Mouse (Mus musculus): ENCODE measurements around the gene Il1rn. TPM values are rescaled to one million over a fixed set of nuclear protein-coding genes. Genes with fewer than 3 reads are reported as not detected.

The Il1rn gene
- total RNA-seq, 2 experiments from 2014 or later: not detected

DNA sequence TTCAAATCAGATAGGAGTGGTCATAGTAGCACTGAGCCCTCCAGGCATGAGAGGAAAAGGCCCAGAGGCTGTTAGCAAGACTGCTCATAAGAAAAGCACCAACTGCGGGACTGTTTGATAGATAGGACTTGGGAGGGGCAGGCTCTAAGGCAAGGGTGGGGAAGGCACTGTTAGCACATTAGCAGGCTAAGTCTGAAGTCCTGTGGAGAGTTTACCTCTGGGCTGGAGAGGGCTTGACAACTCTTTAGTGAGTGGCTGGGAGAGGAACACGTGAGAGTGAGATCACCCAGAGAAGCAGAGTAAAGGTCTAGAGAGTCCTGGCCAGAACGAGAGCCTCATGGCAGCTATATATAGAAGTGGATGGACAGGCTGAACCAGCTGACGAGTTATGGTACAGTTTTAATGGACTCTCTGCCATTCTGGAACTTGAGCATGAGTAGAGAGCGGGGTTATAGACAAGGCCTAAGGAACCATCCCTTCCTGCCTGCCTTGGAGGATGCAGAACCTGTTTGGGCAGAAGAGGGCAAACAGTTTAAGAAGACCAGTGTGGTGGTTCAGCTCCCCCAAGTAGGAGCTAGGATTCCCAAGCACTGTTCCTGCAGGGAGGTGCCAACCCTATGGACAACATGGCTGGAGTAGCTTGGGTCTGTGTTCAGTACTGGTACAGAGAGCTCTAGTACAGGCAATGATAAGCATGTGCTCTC lies 42.2 kb downstream of the Il1rn start:
- no peak for DNase-seq (ENCODE audit: low spot score in 2 of 2)

DNA sequence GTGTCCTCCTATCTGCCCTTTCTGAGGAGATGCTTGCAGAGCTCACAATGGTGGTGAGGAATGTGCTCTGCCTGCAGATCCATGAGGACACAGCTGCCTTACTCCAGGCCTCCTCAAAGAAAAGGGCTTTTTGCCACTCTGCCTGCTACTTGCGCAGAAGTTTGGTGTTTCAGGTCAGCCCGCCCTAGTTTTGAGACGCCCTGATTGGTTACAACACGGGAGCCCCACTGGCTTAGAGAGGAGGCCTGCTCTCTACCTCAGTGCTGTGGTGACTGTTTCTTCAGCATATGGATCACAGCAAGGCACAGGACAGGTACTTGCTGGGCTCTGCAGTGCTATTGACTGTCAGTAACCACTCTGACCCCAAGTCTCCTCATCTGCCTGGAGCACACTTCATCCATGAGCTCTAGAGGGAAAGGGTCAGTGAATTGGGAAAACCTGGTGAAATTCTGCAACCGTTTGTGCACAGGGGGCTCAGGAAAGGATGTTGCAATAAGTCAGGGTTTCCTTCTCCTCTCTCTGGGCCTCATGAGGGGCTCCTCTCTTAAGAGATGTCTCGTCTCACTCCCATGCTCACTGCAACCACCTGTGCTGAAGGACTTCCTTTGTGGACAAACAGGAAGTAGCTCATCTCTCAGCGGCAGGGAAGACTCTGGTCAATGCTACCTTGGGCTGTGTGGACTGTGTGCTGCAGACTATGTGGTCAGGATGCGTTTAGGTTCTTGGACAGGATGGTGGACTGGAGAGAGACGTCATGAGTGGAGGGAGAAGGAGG lies 46.0 kb downstream of the Il1rn start:
- DNase-seq (ENCODE audit: low spot score in 2 of 2): no peak

DNA sequence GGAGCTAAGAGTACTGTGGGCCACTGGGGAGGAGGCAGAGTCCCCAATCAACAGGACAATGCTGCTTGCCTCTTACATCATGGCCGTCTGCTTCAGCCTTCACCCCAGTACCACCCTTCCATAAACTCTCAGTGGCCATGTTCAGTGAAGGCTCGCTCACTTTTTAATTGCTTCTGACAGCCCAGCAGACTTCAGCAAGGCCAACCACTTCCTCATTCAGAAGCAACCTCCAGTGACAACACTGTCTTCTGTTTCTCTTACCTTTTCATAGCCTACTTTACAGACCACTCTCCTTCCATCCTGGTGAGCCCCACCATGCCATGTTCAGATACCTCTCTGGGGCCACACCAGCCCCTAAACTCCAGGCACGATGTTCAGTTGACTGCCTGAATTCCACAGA lies 47.0 kb downstream of the Il1rn start:
- DNase-seq (ENCODE audit: low spot score in 2 of 2): no peak

DNA sequence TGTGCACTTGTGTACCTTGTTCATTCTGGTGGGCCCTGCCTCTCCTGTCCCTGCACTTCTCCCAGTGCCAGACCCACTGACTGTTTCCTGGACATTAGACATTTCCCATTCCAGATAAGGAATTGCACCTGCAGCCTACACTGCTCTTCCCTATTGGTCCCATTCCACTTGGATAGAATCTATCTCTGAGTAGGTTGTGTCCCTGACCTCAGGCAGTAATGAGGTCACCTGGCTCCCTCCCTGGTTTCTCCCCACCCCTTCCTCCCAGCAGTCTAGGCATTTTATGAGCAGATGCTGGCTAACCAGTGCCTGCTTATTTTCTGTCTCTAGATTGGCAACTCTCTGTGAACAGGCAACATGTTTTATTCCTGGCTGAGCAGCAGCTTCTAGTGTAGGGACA lies 47.7 kb downstream of the Il1rn start:
- DNase-seq (ENCODE audit: low spot score in 2 of 2): no peak

DNA sequence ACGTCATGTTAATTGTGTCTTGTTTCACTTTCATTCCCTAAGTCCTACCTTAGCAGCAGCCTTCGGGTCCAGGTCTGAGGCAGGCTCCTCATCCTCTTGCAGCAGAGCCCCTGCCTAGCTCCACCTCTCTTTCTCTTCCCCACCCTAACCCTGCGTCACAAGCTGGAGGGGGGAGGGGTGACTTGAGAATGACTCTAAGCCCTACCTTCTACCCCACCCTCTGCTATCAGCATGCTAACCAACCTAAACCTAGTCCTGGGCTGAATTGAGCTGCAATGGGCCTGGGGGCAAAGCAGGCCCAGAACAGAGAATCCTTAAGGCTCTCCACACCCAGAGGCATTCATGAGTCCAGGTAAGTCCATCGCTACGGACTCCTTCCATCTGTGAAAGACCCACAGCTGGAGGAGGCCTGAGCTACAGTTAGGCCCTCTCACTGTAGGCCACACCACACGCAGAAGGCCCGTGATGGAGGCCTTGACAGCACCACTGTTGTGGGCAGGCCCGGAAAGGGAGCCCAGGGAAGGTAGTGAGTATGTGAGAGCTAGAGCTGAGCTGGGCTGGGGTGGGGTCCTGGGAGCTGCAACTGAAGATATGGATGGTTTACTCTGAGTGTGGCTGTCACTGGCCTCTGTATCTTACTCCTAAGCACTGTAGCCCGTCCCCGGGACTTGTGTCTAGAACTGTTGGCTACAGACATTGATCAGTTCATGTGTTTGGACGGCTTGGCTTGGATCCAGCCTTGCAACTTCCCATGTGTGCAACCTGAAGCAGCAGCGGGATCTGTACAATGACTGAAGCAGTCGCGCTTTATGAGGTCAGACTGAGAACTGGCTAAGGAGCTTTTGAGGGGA lies 48.7 kb downstream of the Il1rn start:
- DNase-seq (ENCODE audit: low spot score in 2 of 2): no peak

DNA sequence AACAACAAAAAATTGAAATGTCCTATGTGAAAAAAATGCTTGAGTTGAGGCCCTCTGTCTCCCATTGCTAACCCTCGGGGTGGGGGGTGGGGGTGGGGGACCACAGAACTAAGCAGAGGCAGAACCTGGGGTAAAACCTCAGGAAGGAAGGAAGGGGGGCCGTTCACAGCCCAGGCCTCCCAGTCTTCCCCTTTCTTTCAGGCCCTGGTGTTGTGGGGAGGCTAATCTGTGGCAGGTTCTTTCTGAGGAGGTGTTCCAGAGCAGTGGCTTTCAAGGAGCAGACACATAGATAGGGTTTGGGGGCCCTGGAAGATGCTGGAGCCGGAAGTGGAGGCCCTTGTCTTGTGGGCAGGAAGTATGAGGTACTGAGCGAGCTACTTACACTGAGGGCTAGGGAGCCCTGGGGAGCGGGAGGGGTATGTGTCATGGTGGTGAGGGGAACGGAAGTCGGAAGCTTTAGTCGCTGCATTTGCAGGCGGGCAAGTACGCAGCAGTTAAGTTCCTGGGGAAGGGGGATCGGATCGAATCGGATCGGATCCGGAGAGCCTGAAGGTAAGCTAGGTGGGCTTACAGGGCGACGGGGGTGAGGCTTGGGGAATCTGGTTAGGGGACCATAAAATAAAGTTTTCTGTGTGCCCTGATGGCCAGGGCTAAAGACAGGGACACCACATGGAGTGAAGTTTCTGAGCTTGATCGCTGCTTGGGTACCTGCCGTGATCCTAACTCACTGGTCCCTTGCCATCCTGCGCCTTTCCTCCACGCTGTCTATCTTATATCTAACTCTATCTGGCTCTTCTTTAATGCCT lies 49.7 kb downstream of the Il1rn start:
- DNase-seq (ENCODE audit: low spot score in 2 of 2): no peak

DNA sequence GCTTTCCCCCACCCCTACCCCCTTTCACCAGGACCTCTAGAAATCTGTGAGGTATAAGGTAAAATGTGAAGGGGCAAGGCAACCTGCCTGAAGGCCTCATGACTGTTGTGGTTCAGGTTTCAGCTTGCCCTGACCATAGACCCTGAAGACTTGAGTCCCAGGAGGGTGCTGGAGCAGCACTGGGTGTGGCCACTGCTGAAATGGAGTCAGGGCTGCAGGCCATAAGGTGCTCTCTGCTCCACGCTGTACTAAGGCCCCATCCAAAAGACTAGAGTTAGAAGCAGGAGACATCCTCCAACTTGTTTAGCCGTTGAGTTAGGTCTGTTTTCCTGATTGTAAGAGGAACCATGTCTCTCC lies 50.3 kb downstream of the Il1rn start:
- DNase-seq (ENCODE audit: low spot score in 2 of 2): no peak

DNA sequence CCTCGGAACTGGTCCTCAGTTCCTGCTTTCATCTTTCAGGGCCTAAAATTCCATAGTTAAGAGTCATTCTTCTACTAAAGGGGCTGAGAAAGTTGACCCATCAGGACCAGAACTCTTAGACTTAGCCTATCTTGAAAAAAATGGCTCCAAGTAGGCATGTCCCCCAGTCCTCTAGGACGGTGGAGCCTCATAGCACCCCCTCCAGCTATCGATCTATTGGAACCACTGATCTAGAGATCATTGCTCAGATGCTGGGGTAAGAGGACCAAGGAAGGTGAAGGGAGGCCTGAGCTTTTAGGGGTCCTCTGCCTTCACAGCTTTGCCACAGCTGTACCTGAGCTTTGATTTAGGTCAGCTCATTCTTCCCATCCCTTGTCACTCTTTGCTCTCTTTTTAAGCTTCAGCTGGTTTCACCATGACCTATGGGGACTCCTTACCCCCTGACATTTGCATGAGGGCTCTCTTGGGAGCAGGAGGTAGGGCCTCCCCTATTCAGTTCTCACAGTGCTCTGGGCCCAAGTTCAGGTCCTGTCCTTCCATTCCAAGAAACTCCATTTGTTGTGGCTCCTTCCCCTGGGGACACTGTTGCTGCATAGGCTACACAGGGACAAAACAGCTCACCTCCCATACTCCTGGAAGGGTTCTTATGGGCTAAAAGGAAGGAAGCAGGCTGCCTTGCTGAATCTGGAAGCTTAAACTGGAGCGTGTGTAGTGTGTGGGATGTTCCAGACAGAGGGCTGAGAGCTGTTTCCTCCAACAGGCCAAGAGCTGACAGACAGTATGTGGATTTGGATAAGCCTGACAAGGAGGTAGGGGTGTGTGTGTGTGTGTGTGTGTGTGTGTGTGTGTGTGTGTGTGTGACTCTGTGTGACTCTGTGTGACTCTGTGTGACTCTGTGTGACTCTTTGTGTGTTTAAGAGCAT lies 51.0 kb downstream of the Il1rn start:
- peak; percentile 15 to 51 for DNase-seq (ENCODE audit: low spot score in 2 of 2)

DNA sequence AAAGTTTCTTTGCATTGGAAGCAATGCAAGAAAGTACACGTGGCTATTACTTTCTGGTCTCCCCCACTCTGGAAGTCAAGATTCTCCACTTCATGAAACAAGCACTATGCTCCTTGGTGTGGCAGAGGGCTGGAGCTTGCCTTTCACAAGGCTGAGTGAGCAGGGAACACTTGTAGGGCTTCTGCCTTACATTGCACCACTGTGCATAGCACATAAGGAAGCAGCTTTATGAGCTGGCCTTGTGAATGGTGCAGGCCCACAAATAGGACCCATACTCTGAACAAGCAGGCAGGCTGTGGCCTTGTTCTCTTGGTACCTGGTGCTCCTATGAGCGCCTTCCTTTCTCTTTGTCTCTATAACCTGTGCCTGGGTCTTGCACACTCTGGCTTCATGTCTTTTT lies 56.6 kb downstream of the Il1rn start:
- no peak for DNase-seq (ENCODE audit: low spot score in 2 of 2)

DNA sequence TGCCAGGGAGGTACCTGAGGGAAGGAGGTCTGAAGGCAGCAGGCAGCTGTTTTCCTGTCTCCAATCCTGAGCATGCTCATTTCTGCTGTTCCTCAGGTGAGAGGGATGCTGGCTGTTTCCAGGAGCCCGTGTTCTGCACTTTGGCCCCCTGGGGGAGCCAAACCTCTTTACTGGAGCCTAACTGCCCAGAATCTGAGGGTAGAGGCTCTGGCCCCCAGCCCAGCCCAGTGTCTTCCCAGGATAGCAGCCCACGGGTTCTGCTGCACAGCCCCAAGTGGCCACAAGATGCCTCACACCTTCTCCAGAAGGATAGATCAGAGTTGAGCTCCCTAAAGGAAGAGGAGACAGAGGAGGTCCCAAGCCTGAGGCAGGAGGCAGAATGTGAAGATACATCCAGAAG lies 60.5 kb downstream of the Il1rn start:
- no peak for DNase-seq (ENCODE audit: low spot score in 2 of 2)

DNA sequence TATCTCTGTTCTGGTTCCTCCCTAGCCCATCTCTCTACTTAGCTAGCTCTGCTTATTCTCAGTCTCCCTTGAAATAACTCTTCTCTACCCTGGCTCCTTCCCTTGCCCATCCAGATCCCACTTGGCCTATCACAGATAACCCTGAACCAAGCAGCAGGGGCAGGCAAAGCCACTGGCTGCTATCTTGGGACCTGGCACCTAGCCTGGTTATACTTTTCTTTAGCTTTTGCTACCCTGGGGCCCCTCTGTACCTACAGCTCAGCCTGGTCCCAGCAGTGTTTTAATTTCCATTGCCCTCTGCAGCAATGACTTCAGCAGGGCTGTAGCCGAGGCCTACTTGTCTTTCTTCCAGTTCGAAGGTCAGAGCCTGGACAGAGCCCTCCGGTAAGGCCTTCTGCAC lies 64.1 kb downstream of the Il1rn start:
- DNase-seq (ENCODE audit: low spot score in 2 of 2): no peak

Other genes starting within 250 kb of the Il1rn start
- gene Tbpl2, start 240.3 kb upstream of the Il1rn start, total RNA-seq (2021): not detected
- gene Il1f8, start 183.7 kb upstream of the Il1rn start, total RNA-seq (2021): not detected
- not detected for gene Il1f9, start 150.4 kb upstream of the Il1rn start, total RNA-seq (2021)
- gene Il1f6, start 121.4 kb upstream of the Il1rn start, total RNA-seq (2021): not detected
- gene Il1f5, start 59.9 kb upstream of the Il1rn start, total RNA-seq (2021): not detected
- not detected for gene Il1f10, start 45.7 kb upstream of the Il1rn start, total RNA-seq (2021)
- 1 to 10 TPM in 1 of 2 experiments, under 1 TPM in 1; 0.56 to 1.0 TPM for gene Psd4, start 30.7 kb downstream of the Il1rn start, total RNA-seq (2021)
- not detected for gene Pax8, start 138.7 kb downstream of the Il1rn start, total RNA-seq (2021)

All from left cerebral cortex, adult 18-20 months (tissue).